In the genomic region with DNA sequence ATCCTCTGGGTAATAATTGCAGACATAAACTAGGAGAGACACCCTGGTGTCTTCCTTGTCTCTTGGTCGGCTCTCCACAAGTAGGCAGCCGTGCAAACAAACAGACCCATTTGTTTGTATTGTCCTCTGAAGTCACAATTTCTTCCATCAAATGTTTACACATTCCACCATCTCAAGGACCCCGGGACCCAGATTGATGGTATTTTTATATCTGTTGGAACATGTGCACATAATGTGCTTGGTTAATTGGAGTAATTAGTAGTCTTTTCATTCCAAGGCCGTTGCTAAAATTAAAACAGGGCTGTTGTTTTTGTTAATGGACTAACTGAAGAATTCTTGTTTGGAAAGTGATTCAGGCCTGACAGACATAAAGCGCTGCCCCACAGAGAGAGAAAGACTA, we compare ENCODE assay signal across 15 mouse cellular contexts.
DNase-seq lines count a peak whose midpoint lies in the region; TF ChIP-seq lines count a peak whose summit lies in the region.
"Had no signal": no experiment of that assay in that cellular context is flagged by ENCODE, and none has a peak within 500 bp of the region (broad histone marks: within the 10 kb centered on the region; RNA-seq: fewer than 3 reads in every experiment).

No protein-coding gene starts in this region.

- no peak for TF ChIP-seq CTCF in brain, embryonic 14.5 days (IDR thresholded peaks at IDR 0.05; ENCODE audit: borderline replicate concordance, extremely low read depth, insufficient read depth, insufficient read length)

- no peak for TF ChIP-seq POLR2A in brain, embryonic 14.5 days (IDR thresholded peaks at IDR 0.05; ENCODE audit: borderline replicate concordance, extremely low read depth, insufficient read depth, insufficient read length, poor library complexity, severe bottlenecking)

- DNase-seq in heart, adult 11 months, result peak; percentile 35
- no peak for DNase-seq in heart, adult 18-20 months
- peak; percentile 69 for DNase-seq in retina, postnatal 1 day
- no peak for DNase-seq in retina, embryonic 14.5 days (ENCODE audit: low spot score)
- peak; percentile 19 for DNase-seq in brain, embryonic 14.5 days (ENCODE audit: low read depth)
- no peak for DNase-seq in embryo, embryonic 10.5 days (ENCODE audit: low spot score)
- DNase-seq: adrenal gland, adult 8-10 months; adrenal gland, postnatal 14 days; adrenal gland, postnatal 36 days; cerebellum, adult 11 months; cerebellum, adult 18-20 months; cerebellum, adult 8-10 months; cerebellum, adult 9-11 months; cerebellum, postnatal 14 days; cerebellum, postnatal 36 days had no signal

Comparison
In these comparisons a context has a peak if more than half of its experiments do, and no peak if none do; other contexts are left out.
1. DNase-seq: peak in heart, adult 11 months (single experiment), retina, postnatal 1 day (single experiment) and brain, embryonic 14.5 days (single experiment); none in heart, adult 18-20 months (0 of 2), retina, embryonic 14.5 days (single experiment) and embryo, embryonic 10.5 days (single experiment).